Mouse (Mus musculus) kidney, adult 2 months (tissue): ENCODE results near the gene Zfpm1. TPM values are rescaled to one million over a fixed set of nuclear protein-coding genes. Genes with fewer than 3 reads are reported as not detected.

ENCODE experiments used
- DNase-seq: peaks from one replicate; pipeline ENCODE4 v3.0.0; 2021
- H3K27ac ChIP-seq: fragments of 200-500 bp; 2 replicates; pipeline ENCODE4 v1.5.1; 2012; ENCODE audit warnings: low read depth, low read length, control low read depth, inconsistent platforms; ENCODE audit not compliant: insufficient read depth
- H3K27me3 ChIP-seq: fragments of 200-500 bp; replicated peaks from 2 replicates; pipeline ENCODE4 v1.6.1; 2012; ENCODE audit warnings: mild to moderate bottlenecking, moderate library complexity, low read length, inconsistent platforms; ENCODE audit not compliant: control insufficient read depth, insufficient read depth
- H3K36me3 ChIP-seq: fragments of 200-500 bp; 2 replicates; pipeline ENCODE4 v1.6.1; 2012; ENCODE audit warnings: mild to moderate bottlenecking, moderate library complexity, low read length, inconsistent platforms; ENCODE audit not compliant: control insufficient read depth, insufficient read depth
- H3K4me1 ChIP-seq: fragments of 200-500 bp; 2 replicates; pipeline ENCODE4 v1.6.1; 2011; ENCODE audit warnings: low read length; ENCODE audit not compliant: control insufficient read depth, insufficient read depth
- H3K4me3 ChIP-seq: fragments of 200-500 bp; 2 replicates; pipeline ENCODE4 v1.5.1; 2011; ENCODE audit warnings: mild to moderate bottlenecking, low read depth, low read length, control low read depth; ENCODE audit not compliant: insufficient read depth
- CTCF ChIP-seq: fragments of 200-500 bp; conservative IDR thresholded peaks from 2 replicates; pipeline ENCODE4 v1.5.1; 2011; ENCODE audit warnings: low read depth, mild to moderate bottlenecking, control low read depth, low read length, moderate library complexity, mixed read lengths; ENCODE audit not compliant: insufficient read depth, insufficient read length
- POLR2A ChIP-seq: fragments of 200-500 bp; IDR thresholded peaks from one replicate; pipeline ENCODE4 v1.6.1; 2011; ENCODE audit warnings: low read depth, low read length, control low read depth
- WGBS: fragments of 180-500 bp; shearing (Covaris S2); methylation state at CpG from one replicate; pipeline ENCODE4 v1.1.7; 2018; 5-methylcytosine and 5-hydroxymethylcytosine counted together
- polyA plus RNA-seq: library from polyadenylated mRNA; depleted of rRNA; stranded (reverse); fragments of >200 nt; gene quantifications from 2 replicates; pipeline ENCODE4 v1.2.3, GENCODE M21; 2012

Zfpm1 gene
- polyA plus RNA-seq, 1 experiment: 9.7 TPM

GRCm38 (mm10) chr8:122343758-122344157 is 61.8 kb downstream of the Zfpm1 start:
- Histone ChIP-seq H3K36me3 (no peaks in the 10 kb centered on the region), H3K27me3 (no peaks in the 10 kb centered on the region), H3K27ac (no peak overlapping the region), H3K4me1 (peaks cover 5% of the 10 kb centered on the region; the same call in 1 of the 2 replicates), H3K4me3 (peak overlapping the region; percentile 17; the same call in 1 of the 2 replicates)
- 3% methylated on average over 14 of the region's 14 CpGs for WGBS
- no peak for TF ChIP-seq POLR2A
- TF ChIP-seq CTCF: no peak
- peak; percentile 33 for DNase-seq

- Histone ChIP-seq H3K36me3 (no peaks in the 10 kb centered on the region), H3K4me1 (peaks cover 5% of the 10 kb centered on the region; the same call in 1 of the 2 replicates), H3K4me3 (no peak overlapping the region), H3K27ac (no peak overlapping the region), H3K27me3 (no peaks in the 10 kb centered on the region)
- TF ChIP-seq POLR2A (no peak), CTCF (no peak)
- no peak for DNase-seq
- WGBS: 14% methylated on average over 4 of the region's 5 CpGs
Observed at GRCm38 (mm10) chr8:122344219-122344618, 62.3 kb downstream of the Zfpm1 start.

DNA sequence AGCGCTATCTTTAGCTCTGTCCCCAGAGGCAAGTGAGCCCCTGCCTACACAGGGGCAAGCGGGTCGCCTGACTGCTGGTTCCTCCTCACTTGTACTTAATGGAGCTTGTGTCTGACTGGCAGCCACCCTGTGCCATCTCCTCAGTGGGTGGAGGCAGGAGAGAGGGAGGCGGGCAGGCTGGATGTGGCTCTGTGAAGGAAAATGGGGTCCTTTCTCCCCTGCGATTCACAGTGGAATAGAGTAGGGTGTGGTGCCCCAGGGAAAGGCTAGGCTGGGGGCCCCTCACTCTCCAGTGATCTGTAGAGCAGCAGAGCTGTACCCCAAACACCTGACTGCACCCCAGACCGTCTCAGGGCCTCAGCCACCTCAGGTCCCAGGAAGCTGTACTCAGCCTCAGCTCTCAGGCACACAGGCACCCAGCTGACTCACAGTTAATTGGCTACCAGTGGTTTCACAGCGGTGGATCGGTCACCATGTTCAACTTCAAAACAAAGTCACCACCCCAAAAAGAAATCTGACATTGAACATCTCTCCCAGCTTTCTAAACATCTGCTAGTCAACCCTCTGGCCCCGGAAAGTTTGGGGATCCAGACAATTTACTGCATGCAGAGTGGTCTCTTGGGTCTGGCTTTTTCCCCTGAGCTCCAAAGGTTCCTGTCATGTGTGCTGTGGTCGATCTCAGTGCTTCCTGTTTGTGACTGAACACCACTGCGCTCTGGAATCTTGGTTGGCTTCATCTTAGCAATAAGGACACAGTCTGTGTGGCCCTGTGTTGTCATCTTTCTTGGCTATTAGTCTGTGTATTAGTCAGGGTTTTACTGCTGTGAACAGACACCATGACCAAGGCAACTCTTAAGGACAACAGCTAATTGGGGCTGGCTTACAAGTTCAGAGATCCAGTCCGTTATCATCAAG is 63.5 kb downstream of the Zfpm1 start:
- TF ChIP-seq CTCF: no peak
- TF ChIP-seq POLR2A: no peak
- 71% methylated on average over 12 of the region's 12 CpGs for WGBS
- Histone ChIP-seq H3K27ac (no peak overlapping the region), H3K27me3 (no peaks in the 10 kb centered on the region), H3K4me1 (peaks cover 5% of the 10 kb centered on the region; the same call in 1 of the 2 replicates), H3K36me3 (no peaks in the 10 kb centered on the region), H3K4me3 (no peak overlapping the region)
- DNase-seq: no peak

- no peaks in the 10 kb centered on the region for H3K36me3 ChIP-seq
- TF ChIP-seq CTCF: no peak
- no peak for TF ChIP-seq POLR2A
- H3K4me1 ChIP-seq: peaks cover 5% of the 10 kb centered on the region; the same call in 1 of the 2 replicates
- WGBS: 48% methylated on average over 5 of the region's 5 CpGs
- DNase-seq: no peak
- no peaks in the 10 kb centered on the region for H3K27me3 ChIP-seq
- no peak overlapping the region for H3K27ac ChIP-seq
- H3K4me3 ChIP-seq: no peak overlapping the region
Observed at GRCm38 (mm10) chr8:122347811-122348552, 66.0 kb downstream of the Zfpm1 start.

DNA sequence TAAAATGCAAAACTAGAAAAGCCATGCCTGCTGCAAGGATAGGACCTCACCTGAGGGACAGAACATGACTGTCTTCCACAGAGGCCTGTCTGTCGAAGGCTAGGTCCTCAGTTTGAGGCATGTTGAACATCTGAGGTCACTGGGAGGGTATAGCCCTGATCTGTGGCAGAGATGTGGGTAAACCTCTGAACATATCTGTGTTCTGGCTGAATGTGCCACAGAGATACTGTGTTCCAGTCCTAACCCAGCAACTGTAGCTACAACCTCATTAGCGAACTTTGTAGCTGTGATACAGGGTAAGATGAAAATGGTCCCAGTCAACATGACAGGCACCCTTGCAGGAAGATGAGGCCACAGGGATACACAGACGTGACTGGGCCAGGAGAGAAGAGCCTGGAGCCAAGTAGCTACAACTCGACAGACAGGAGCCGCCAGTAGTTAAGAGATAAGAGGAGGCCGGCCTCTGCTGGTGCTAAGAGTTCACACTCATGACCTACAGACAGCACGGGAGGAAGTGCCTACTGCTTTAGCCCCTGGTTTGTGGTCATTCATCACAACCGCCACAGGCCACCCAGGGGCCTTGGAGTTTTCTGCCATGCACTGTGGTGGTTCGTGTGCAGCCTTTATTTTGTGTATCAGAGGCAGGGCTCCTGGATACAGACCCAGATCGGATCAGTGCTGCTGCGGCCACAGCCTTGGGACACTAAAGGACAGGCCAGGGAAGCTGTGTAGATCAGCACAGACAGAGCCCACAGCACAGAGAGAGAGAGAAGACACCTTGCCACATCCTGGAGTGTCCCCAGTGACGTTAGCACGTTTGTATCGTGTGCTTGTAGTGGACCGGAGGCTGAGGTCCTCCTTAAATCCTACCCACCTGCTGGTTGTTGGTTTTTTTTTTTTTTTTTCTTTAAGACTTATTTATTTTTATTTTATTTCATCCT is 67.7 kb downstream of the Zfpm1 start:
- no peaks in the 10 kb centered on the region for H3K27me3 ChIP-seq
- no peaks in the 10 kb centered on the region for H3K4me1 ChIP-seq
- 69% methylated on average over 15 of the region's 15 CpGs for WGBS
- H3K4me3 ChIP-seq: no peak overlapping the region
- H3K27ac ChIP-seq: no peak overlapping the region
- no peaks in the 10 kb centered on the region for H3K36me3 ChIP-seq
- TF ChIP-seq POLR2A: no peak
- no peak for TF ChIP-seq CTCF
- no peak for DNase-seq

GRCm38 (mm10) chr8:122350309-122351089 is 68.6 kb downstream of the Zfpm1 start:
- Histone ChIP-seq H3K27me3 (no peaks in the 10 kb centered on the region), H3K27ac (no peak overlapping the region), H3K4me3 (no peak overlapping the region), H3K4me1 (no peaks in the 10 kb centered on the region), H3K36me3 (no peaks in the 10 kb centered on the region)
- TF ChIP-seq CTCF (no peak), POLR2A (no peak)
- DNase-seq: no peak
- 66% methylated on average over 11 of the region's 11 CpGs for WGBS
